ENCODE assay signal across 7 mouse cellular contexts in the genomic region with DNA sequence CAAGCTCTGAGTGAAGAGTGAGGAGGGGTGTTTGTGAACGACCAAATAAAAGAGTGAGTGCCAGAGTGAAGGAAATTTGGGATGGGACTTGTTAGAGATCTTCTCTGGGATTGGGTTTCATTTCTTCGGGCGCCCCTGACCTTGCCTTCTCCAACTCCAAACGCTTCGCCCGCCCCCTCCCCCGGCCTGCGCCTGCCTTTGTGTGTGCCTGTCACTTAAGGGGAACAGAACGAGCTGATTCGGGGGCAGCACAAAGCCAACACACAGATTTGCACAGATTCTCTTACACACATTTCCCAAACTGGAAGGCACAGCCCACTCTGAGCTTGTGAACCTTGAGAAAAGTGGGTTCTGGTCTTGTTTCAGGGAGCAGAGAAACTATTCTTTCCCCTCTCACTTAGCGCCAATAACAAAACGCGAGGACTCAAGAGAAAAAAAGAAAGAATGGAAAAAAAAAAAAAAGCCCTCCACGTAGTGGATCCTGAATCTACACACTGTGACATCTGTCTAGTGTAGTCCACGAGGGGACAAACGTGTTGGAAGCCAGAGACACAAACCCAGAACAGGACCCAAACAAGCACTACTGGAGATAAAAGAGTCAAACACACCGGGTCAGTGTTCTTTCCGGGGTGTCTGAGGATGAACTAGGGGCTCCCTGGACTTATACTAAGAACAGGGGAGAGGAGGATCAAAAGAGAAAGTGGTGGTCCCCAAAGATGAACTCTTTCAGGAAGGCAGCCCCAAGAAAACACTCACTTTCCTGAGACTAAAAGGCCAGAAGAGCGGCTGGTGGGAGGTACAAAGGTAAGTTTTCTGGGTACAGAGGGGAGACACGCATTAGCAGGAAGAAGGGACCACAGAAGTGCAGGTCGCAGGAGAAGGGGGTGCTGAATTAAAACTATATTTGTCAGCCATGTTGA. TPM values are rescaled to one million over a fixed set of nuclear protein-coding genes. Genes with fewer than 3 reads are reported as not detected.
DNase-seq lines count a peak whose midpoint lies in the region; ATAC-seq and TF ChIP-seq lines count a peak whose summit lies in the region.

No protein-coding gene starts in this region.

- in situ Hi-C loops in ES-E14 (cut with MboI; ENCODE audit: low sequenced_read_pairs in 2 of 2, unreplicated experiment in 2 of 2), result no loop called here

- no peak for TF ChIP-seq CTCF in left cerebral cortex, adult 2 months (IDR thresholded peaks at IDR 0.05)

- under 1% methylated on average over 21 of the region's 21 CpGs for WGBS in embryonic facial prominence, embryonic 14.5 days
- WGBS in hindbrain, embryonic 12.5 days, result 1% methylated on average over 21 of the region's 21 CpGs

- H3K27ac ChIP-seq in ES-E14 (ENCODE audit: insufficient read depth, low read depth, low read length, poor library complexity, severe bottlenecking), result peak overlapping the region; percentile 94
- peak overlapping the region; percentile 97 for H3K27ac ChIP-seq in embryonic facial prominence, embryonic 14.5 days (replicated peaks; ENCODE audit: low read depth, low read length)
- H3K27ac ChIP-seq in hindbrain, embryonic 12.5 days, result peak overlapping the region; percentile 89
- H3K27ac ChIP-seq in left cerebral cortex, adult 2 months, result peak overlapping the region; percentile 99

- peak overlapping the region; percentile 90 to 97 for H3K4me3 ChIP-seq in ES-E14 (ENCODE audit: insufficient read depth in 1 of 2, low read depth in 1 of 2, low read length in 2 of 2, poor library complexity in 1 of 2, severe bottlenecking in 1 of 2)
- peak overlapping the region; percentile 73 for H3K4me3 ChIP-seq in embryonic facial prominence, embryonic 14.5 days (ENCODE audit: low read depth, low read length)
- peak overlapping the region; percentile 85 for H3K4me3 ChIP-seq in hindbrain, embryonic 12.5 days
- H3K4me3 ChIP-seq in left cerebral cortex, adult 2 months, result peak overlapping the region; percentile 79

- peak overlapping the region; percentile 87 for H3K9ac ChIP-seq in ES-E14 (ENCODE audit: insufficient read depth, low read depth, low read length, poor library complexity, severe bottlenecking)
- H3K9ac ChIP-seq in embryonic facial prominence, embryonic 14.5 days (ENCODE audit: low read depth, low read length), result peak overlapping the region; percentile 87
- H3K9ac ChIP-seq in hindbrain, embryonic 12.5 days, result peak overlapping the region; percentile 89

- H3K9me3 ChIP-seq in ES-E14 (ENCODE audit: control insufficient read depth, insufficient read depth, low read depth, low read length), result no peaks in the 10 kb centered on the region
- H3K9me3 ChIP-seq in embryonic facial prominence, embryonic 14.5 days (ENCODE audit: control insufficient read depth, low read length), result no peaks in the 10 kb centered on the region
- H3K9me3 ChIP-seq in hindbrain, embryonic 12.5 days (replicated peaks), result 0 out of 2 replicates have a peak, but pooled peaks cover 3% of the 10 kb centered on the region

- no peaks in the 10 kb centered on the region for H3K36me3 ChIP-seq in ES-E14 (ENCODE audit: control insufficient read depth, insufficient read depth, low read length, poor library complexity, severe bottlenecking)
- peaks cover 4% of the 10 kb centered on the region; the same call in 1 of the 2 replicates for H3K36me3 ChIP-seq in embryonic facial prominence, embryonic 14.5 days (ENCODE audit: control insufficient read depth, insufficient read depth, low read length)
- peaks cover 4% of the 10 kb centered on the region for H3K36me3 ChIP-seq in hindbrain, embryonic 12.5 days

- DNase-seq in ES-E14 (ENCODE audit: low read depth, low spot score), result no peak
- peak; percentile 63 for DNase-seq in adrenal gland, postnatal 25 days
- peak; percentile 77 for DNase-seq in embryonic facial prominence, embryonic 14.5 days (ENCODE audit: low spot score)
- DNase-seq in left cerebral cortex, adult 2 months (ENCODE audit: extremely low spot score in 1 of 2, low spot score in 2 of 2), result peak; percentile 45 to 46
- DNase-seq in lung, postnatal 4 days, result peak; percentile 50 to 53
- peak; percentile 58 to 65 for DNase-seq in right cerebral cortex, postnatal 10 days (ENCODE audit: low spot score in 2 of 2)

- ATAC-seq in embryonic facial prominence, embryonic 14.5 days (ENCODE audit: low read depth), result no peak; the same call in 1 of the 2 replicates
- peak; percentile 33 for ATAC-seq in hindbrain, embryonic 12.5 days (ENCODE audit: low FRiP score)

- H3K4me2 ChIP-seq in embryonic facial prominence, embryonic 14.5 days (ENCODE audit: low read depth, low read length), result peak overlapping the region; percentile 63
- H3K4me2 ChIP-seq in hindbrain, embryonic 12.5 days (replicated peaks), result peak overlapping the region; percentile 64

- H3K27me3 ChIP-seq in embryonic facial prominence, embryonic 14.5 days (replicated peaks; ENCODE audit: control insufficient read depth, insufficient read depth, low read length), result no peaks in the 10 kb centered on the region
- no peaks in the 10 kb centered on the region for H3K27me3 ChIP-seq in hindbrain, embryonic 12.5 days

- intact Hi-C loops in left cerebral cortex, adult 2 months (cut with DNase I), result loop anchor here (1.0 to 10.0 kb wide), 8 partner anchors 84 to 1901 kb away; a partner anchor contains a TSS

- peaks cover 0 to 2% of the 10 kb centered on the region in 2 experiments; a peak in 1 of 4 replicates for H3K4me1 ChIP-seq in ES-E14 (ENCODE audit: control insufficient read depth in 2 of 2, insufficient read depth in 2 of 2, low read length in 2 of 2, poor library complexity in 1 of 2)
- H3K4me1 ChIP-seq in embryonic facial prominence, embryonic 14.5 days (ENCODE audit: control insufficient read depth, insufficient read depth, low read length), result peaks cover 11% of the 10 kb centered on the region
- peaks cover 16% of the 10 kb centered on the region for H3K4me1 ChIP-seq in hindbrain, embryonic 12.5 days

TF ChIP-seq in ES-E14, 5 proteins besides CTCF, POLR2A, EP300 and RAD21:
- no peak for TF ChIP-seq HCFC1 (IDR thresholded peaks at IDR 0.05; ENCODE audit: borderline replicate concordance, insufficient read depth, low read length)
- 0 out of 2 replicates have a peak, but pooled peaks have one; percentile 21 for TF ChIP-seq ZNF384 (IDR thresholded peaks at IDR 0.05; ENCODE audit: low read depth, low read length)
- no peak for TF ChIP-seq MAFK (IDR thresholded peaks at IDR 0.05; ENCODE audit: insufficient read depth, low read depth, low read length)
- no peak for TF ChIP-seq ZC3H11A (IDR thresholded peaks at IDR 0.05; ENCODE audit: borderline replicate concordance, low read depth, low read length)

RNA-seq across cellular contexts. Expression of a gene that starts 1.6 kb away (rescaled TPM):
- total RNA-seq in ES-E14 (2012; rRNA removed), result 86.9 and 106 TPM in 2 replicates
- total RNA-seq in adrenal gland, postnatal 25 days (2021), result 41.9 and 53.8 TPM in 2 replicates
- polyA plus RNA-seq in embryonic facial prominence, embryonic 14.5 days (2014; fragmentation: Nextera tagmentation; extraction: Ambion mirVana), result 15.4 and 16.3 TPM in 2 replicates
- polyA plus RNA-seq in hindbrain, embryonic 12.5 days (2016; fragmentation: Nextera tagmentation; extraction: Ambion mirVana), result 26.1 and 28.3 TPM in 2 replicates
- total RNA-seq in left cerebral cortex, adult 2 months (2021), result 10 to 100 TPM; 47.9 to 58.6 TPM
